Mouse (Mus musculus) bone marrow, adult 2 months (tissue): ENCODE data around the gene Tshz2.

Experiments
- CTCF ChIP-seq: fragments of 200-500 bp; IDR thresholded peaks from 2 replicates; pipeline ENCODE4 v1.5.1; 2011; ENCODE audit warnings: low read length, control low read depth; ENCODE audit not compliant: control insufficient read depth, insufficient read depth
- POLR2A ChIP-seq: fragments of 200-500 bp; IDR thresholded peaks from 2 replicates; pipeline ENCODE4 v1.6.1; 2011; ENCODE audit warnings: low read depth, mild to moderate bottlenecking, control low read depth, low read length, borderline replicate concordance; ENCODE audit not compliant: control insufficient read depth

DNA sequence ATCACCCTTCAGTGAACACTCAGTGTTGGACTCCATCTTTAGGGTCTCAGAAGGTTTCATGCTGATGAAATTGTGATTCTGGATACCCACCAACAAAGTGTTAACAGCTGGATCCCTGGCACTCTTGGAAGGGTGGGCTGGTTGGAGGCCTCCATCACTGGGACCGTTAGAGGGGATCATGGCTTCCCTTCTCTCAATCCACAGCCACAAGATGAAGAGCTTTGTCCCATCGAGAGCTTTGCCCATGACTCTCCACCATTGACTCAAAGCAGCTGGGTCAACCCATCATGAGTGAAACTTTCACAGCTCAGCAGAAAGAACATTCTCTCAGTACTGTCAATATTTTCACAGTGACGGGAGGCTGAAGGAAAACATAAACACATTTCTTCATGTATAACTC is 49.3 kb upstream of the Tshz2 start:
- TF ChIP-seq CTCF (no peak), POLR2A (no peak)
